Mouse (Mus musculus): Measurements from ENCODE around the gene Khdc4. TPM values are rescaled to one million over a fixed set of nuclear protein-coding genes. Genes with fewer than 3 reads are reported as not detected.
A peak's percentile ranks its signal among the peaks of the same experiment; 100 is the strongest.

Gene Khdc4
- 35.7 and 38.6 TPM in 2 replicates for polyA plus RNA-seq (2015; fragmentation: Nextera tagmentation; extraction: Ambion mirVana)

- peak; percentile 95 for ATAC-seq
- Histone ChIP-seq H3K27me3 (replicated peaks; ENCODE audit: control insufficient read depth, insufficient read depth, low read length) (no peaks in the 10 kb centered on the region), H3K4me2 (replicated peaks; ENCODE audit: low read depth) (peak within 1 kb of the TSS; percentile 84), H3K36me3 (ENCODE audit: control insufficient read depth, insufficient read depth) (peaks cover 14% of the 10 kb centered on the region), H3K4me3 (ENCODE audit: low read depth, low read length) (peak within 1 kb of the TSS; percentile 98), H3K4me1 (replicated peaks; ENCODE audit: control insufficient read depth, insufficient read depth, low read length) (no peaks in the 10 kb centered on the region), H3K9ac (ENCODE audit: low read depth, low read length) (peak within 1 kb of the TSS; percentile 96), H3K9me3 (ENCODE audit: control insufficient read depth) (no peaks in the 10 kb centered on the region), H3K27ac (ENCODE audit: low read depth, low read length) (peak within 1 kb of the TSS; percentile 99)
- under 1% methylated on average over 47 of the region's 47 CpGs for WGBS
- TF ChIP-seq CTCF (IDR thresholded peaks at IDR 0.05; ENCODE audit: low read depth), result no peak
Measured at GRCm38 (mm10) chr3:88684980-88685941, at the start of gene Khdc4. TSS of gene Khdc4 (plus strand) at chr3:88685803.

GRCm38 (mm10) chr3:88636555-88636986, 49.0 kb upstream of the Khdc4 start:
- peaks cover 89% of the 10 kb centered on the region for H3K36me3 ChIP-seq (ENCODE audit: control insufficient read depth, insufficient read depth)
- no peaks in the 10 kb centered on the region for H3K4me1 ChIP-seq (replicated peaks; ENCODE audit: control insufficient read depth, insufficient read depth, low read length)
- WGBS, result 93% methylated on average over 8 of the region's 8 CpGs
- no peaks in the 10 kb centered on the region for H3K9me3 ChIP-seq (ENCODE audit: control insufficient read depth)
- no peak overlapping the region for H3K4me2 ChIP-seq (replicated peaks; ENCODE audit: low read depth)
- no peak for TF ChIP-seq CTCF (IDR thresholded peaks at IDR 0.05; ENCODE audit: low read depth)
- no peak for ATAC-seq
- H3K4me3 ChIP-seq (ENCODE audit: low read depth, low read length), result no peak overlapping the region
- H3K9ac ChIP-seq (ENCODE audit: low read depth, low read length), result no peak overlapping the region
- no peak overlapping the region for H3K27ac ChIP-seq (ENCODE audit: low read depth, low read length)
- no peaks in the 10 kb centered on the region for H3K27me3 ChIP-seq (replicated peaks; ENCODE audit: control insufficient read depth, insufficient read depth, low read length)

- TF ChIP-seq CTCF (IDR thresholded peaks at IDR 0.05; ENCODE audit: low read depth), result no peak
- Histone ChIP-seq H3K27ac (ENCODE audit: low read depth, low read length) (no peak overlapping the region), H3K36me3 (ENCODE audit: control insufficient read depth, insufficient read depth) (peaks cover 89% of the 10 kb centered on the region), H3K27me3 (replicated peaks; ENCODE audit: control insufficient read depth, insufficient read depth, low read length) (no peaks in the 10 kb centered on the region), H3K9ac (ENCODE audit: low read depth, low read length) (no peak overlapping the region), H3K9me3 (ENCODE audit: control insufficient read depth) (no peaks in the 10 kb centered on the region), H3K4me2 (replicated peaks; ENCODE audit: low read depth) (no peak overlapping the region), H3K4me1 (replicated peaks; ENCODE audit: control insufficient read depth, insufficient read depth, low read length) (no peaks in the 10 kb centered on the region), H3K4me3 (ENCODE audit: low read depth, low read length) (no peak overlapping the region)
- no peak for ATAC-seq
- WGBS, result 95% methylated on average over 5 of the region's 5 CpGs
Measured at GRCm38 (mm10) chr3:88637134-88637533, 48.5 kb upstream of the Khdc4 start.

- Histone ChIP-seq H3K9me3 (ENCODE audit: control insufficient read depth) (no peaks in the 10 kb centered on the region), H3K4me3 (ENCODE audit: low read depth, low read length) (no peak overlapping the region), H3K4me1 (replicated peaks; ENCODE audit: control insufficient read depth, insufficient read depth, low read length) (no peaks in the 10 kb centered on the region), H3K27ac (ENCODE audit: low read depth, low read length) (no peak overlapping the region), H3K36me3 (ENCODE audit: control insufficient read depth, insufficient read depth) (peaks cover 90% of the 10 kb centered on the region), H3K9ac (ENCODE audit: low read depth, low read length) (no peak overlapping the region), H3K4me2 (replicated peaks; ENCODE audit: low read depth) (no peak overlapping the region), H3K27me3 (replicated peaks; ENCODE audit: control insufficient read depth, insufficient read depth, low read length) (no peaks in the 10 kb centered on the region)
- TF ChIP-seq CTCF (IDR thresholded peaks at IDR 0.05; ENCODE audit: low read depth), result no peak
- no peak for ATAC-seq
- 98% methylated on average over 12 of the region's 12 CpGs for WGBS
Measured at GRCm38 (mm10) chr3:88639239-88639638, 46.4 kb upstream of the Khdc4 start.

- Histone ChIP-seq H3K9ac (ENCODE audit: low read depth, low read length) (no peak overlapping the region), H3K27ac (ENCODE audit: low read depth, low read length) (no peak overlapping the region), H3K36me3 (ENCODE audit: control insufficient read depth, insufficient read depth) (peaks cover 83% of the 10 kb centered on the region), H3K4me3 (ENCODE audit: low read depth, low read length) (no peak overlapping the region), H3K4me1 (replicated peaks; ENCODE audit: control insufficient read depth, insufficient read depth, low read length) (no peaks in the 10 kb centered on the region), H3K4me2 (replicated peaks; ENCODE audit: low read depth) (no peak overlapping the region), H3K27me3 (replicated peaks; ENCODE audit: control insufficient read depth, insufficient read depth, low read length) (no peaks in the 10 kb centered on the region), H3K9me3 (ENCODE audit: control insufficient read depth) (no peaks in the 10 kb centered on the region)
- WGBS, result 55% methylated on average over 1 of the region's 1 CpGs
- ATAC-seq, result 0 out of 2 replicates have a peak, but pooled peaks have one; percentile 28
- peak; percentile 86 for TF ChIP-seq CTCF (IDR thresholded peaks at IDR 0.05; ENCODE audit: low read depth)
Measured at GRCm38 (mm10) chr3:88640676-88641075, 44.9 kb upstream of the Khdc4 start.

GRCm38 (mm10) chr3:88643078-88643477, 42.5 kb upstream of the Khdc4 start:
- no peaks in the 10 kb centered on the region for H3K27me3 ChIP-seq (replicated peaks; ENCODE audit: control insufficient read depth, insufficient read depth, low read length)
- no peak for TF ChIP-seq CTCF (IDR thresholded peaks at IDR 0.05; ENCODE audit: low read depth)
- no peak overlapping the region for H3K9ac ChIP-seq (ENCODE audit: low read depth, low read length)
- no peak for ATAC-seq
- 90% methylated on average over 5 of the region's 5 CpGs for WGBS
- no peak overlapping the region for H3K4me2 ChIP-seq (replicated peaks; ENCODE audit: low read depth)
- H3K4me1 ChIP-seq (replicated peaks; ENCODE audit: control insufficient read depth, insufficient read depth, low read length), result no peaks in the 10 kb centered on the region
- peaks cover 86% of the 10 kb centered on the region for H3K36me3 ChIP-seq (ENCODE audit: control insufficient read depth, insufficient read depth)
- no peak overlapping the region for H3K4me3 ChIP-seq (ENCODE audit: low read depth, low read length)
- no peak overlapping the region for H3K27ac ChIP-seq (ENCODE audit: low read depth, low read length)
- no peaks in the 10 kb centered on the region for H3K9me3 ChIP-seq (ENCODE audit: control insufficient read depth)

All from intestine, postnatal 0 days (tissue).